Mouse (Mus musculus): ENCODE results near the gene Crocc. TPM values are rescaled to one million over a fixed set of nuclear protein-coding genes. Genes with fewer than 3 reads are reported as not detected.

Crocc gene
- 4.5 and 4.9 TPM in 2 replicates for polyA plus RNA-seq (2015; fragmentation: Nextera tagmentation; extraction: Ambion mirVana)

- Histone ChIP-seq H3K27me3 (replicated peaks) (no peaks in the 10 kb centered on the region), H3K4me3 (replicated peaks) (peak within 1 kb of the TSS; percentile 60), H3K4me2 (peak within 1 kb of the TSS; percentile 70), H3K9me3 (replicated peaks) (no peaks in the 10 kb centered on the region), H3K27ac (replicated peaks) (peak within 1 kb of the TSS; percentile 95), H3K4me1 (peaks cover 21% of the 10 kb centered on the region), H3K36me3 (peaks cover 5% of the 10 kb centered on the region), H3K9ac (replicated peaks) (peak within 1 kb of the TSS; percentile 71)
- WGBS = under 1% methylated on average over 68 of the region's 77 CpGs
- peak; percentile 94 for ATAC-seq (ENCODE audit: low FRiP score)
Measured at GRCm38 (mm10) chr4:141060426-141061301, at the start of gene Crocc. Crocc (minus strand) TSS chr4:141060550.

GRCm38 (mm10) chr4:141108196-141108732 is 47.9 kb upstream of the Crocc start:
- WGBS = 47% methylated on average over 10 of the region's 10 CpGs

GRCm38 (mm10) chr4:141106526-141107183 is 46.3 kb upstream of the Crocc start:
- WGBS = 76% methylated on average over 16 of the region's 16 CpGs
- H3K27me3 ChIP-seq (replicated peaks) = no peaks in the 10 kb centered on the region
- H3K9ac ChIP-seq (replicated peaks) = no peak overlapping the region
- H3K4me2 ChIP-seq = no peak overlapping the region
- H3K4me1 ChIP-seq = no peaks in the 10 kb centered on the region
- H3K9me3 ChIP-seq (replicated peaks) = no peaks in the 10 kb centered on the region
- no peak for ATAC-seq (ENCODE audit: low FRiP score)
- no peak overlapping the region for H3K4me3 ChIP-seq (replicated peaks)
- H3K27ac ChIP-seq (replicated peaks) = no peak overlapping the region
- peaks cover 12% of the 10 kb centered on the region for H3K36me3 ChIP-seq

More at GRCm38 (mm10) chr4:141108196-141108732, 47.9 kb upstream of the Crocc start:
- H3K9me3 ChIP-seq (replicated peaks) = no peaks in the 10 kb centered on the region
- no peak overlapping the region for H3K4me2 ChIP-seq
- H3K27ac ChIP-seq (replicated peaks) = no peak overlapping the region
- H3K27me3 ChIP-seq (replicated peaks) = no peaks in the 10 kb centered on the region
- peaks cover 26% of the 10 kb centered on the region for H3K36me3 ChIP-seq
- no peak overlapping the region for H3K9ac ChIP-seq (replicated peaks)
- H3K4me3 ChIP-seq (replicated peaks) = no peak overlapping the region
- H3K4me1 ChIP-seq = no peaks in the 10 kb centered on the region
- ATAC-seq (ENCODE audit: low FRiP score) = peak; percentile 21; the same call in 1 of the 2 replicates

- Histone ChIP-seq H3K9ac (replicated peaks) (no peak overlapping the region), H3K36me3 (no peaks in the 10 kb centered on the region), H3K27ac (replicated peaks) (no peak overlapping the region), H3K27me3 (replicated peaks) (no peaks in the 10 kb centered on the region), H3K4me1 (no peaks in the 10 kb centered on the region), H3K4me2 (no peak overlapping the region), H3K9me3 (replicated peaks) (no peaks in the 10 kb centered on the region), H3K4me3 (replicated peaks) (no peak overlapping the region)
- ATAC-seq (ENCODE audit: low FRiP score) = no peak
- WGBS = 70% methylated on average over 6 of the region's 6 CpGs
Measured at GRCm38 (mm10) chr4:141101855-141102254, 41.5 kb upstream of the Crocc start.

- Histone ChIP-seq H3K27me3 (replicated peaks) (no peaks in the 10 kb centered on the region), H3K36me3 (no peaks in the 10 kb centered on the region), H3K9ac (replicated peaks) (no peak overlapping the region), H3K9me3 (replicated peaks) (no peaks in the 10 kb centered on the region), H3K4me2 (no peak overlapping the region), H3K27ac (replicated peaks) (no peak overlapping the region), H3K4me3 (replicated peaks) (no peak overlapping the region), H3K4me1 (no peaks in the 10 kb centered on the region)
- 93% methylated on average over 9 of the region's 9 CpGs for WGBS
- no peak for ATAC-seq (ENCODE audit: low FRiP score)
Measured at GRCm38 (mm10) chr4:141101291-141101690, 40.9 kb upstream of the Crocc start.

- Histone ChIP-seq H3K4me3 (replicated peaks) (no peak overlapping the region), H3K36me3 (no peaks in the 10 kb centered on the region), H3K27ac (replicated peaks) (no peak overlapping the region), H3K4me1 (no peaks in the 10 kb centered on the region), H3K4me2 (no peak overlapping the region), H3K9me3 (replicated peaks) (no peaks in the 10 kb centered on the region), H3K9ac (replicated peaks) (no peak overlapping the region), H3K27me3 (replicated peaks) (no peaks in the 10 kb centered on the region)
- WGBS = 84% methylated on average over 5 of the region's 5 CpGs
- no peak for ATAC-seq (ENCODE audit: low FRiP score)
Measured at GRCm38 (mm10) chr4:141099956-141100355, 39.6 kb upstream of the Crocc start.

- WGBS = 81% methylated on average over 4 of the region's 4 CpGs
Measured at GRCm38 (mm10) chr4:141098935-141099334, 38.6 kb upstream of the Crocc start.

GRCm38 (mm10) chr4:141096710-141097109 is 36.4 kb upstream of the Crocc start:
- Histone ChIP-seq H3K9me3 (replicated peaks) (no peaks in the 10 kb centered on the region), H3K4me3 (replicated peaks) (no peak overlapping the region), H3K36me3 (no peaks in the 10 kb centered on the region), H3K27me3 (replicated peaks) (no peaks in the 10 kb centered on the region), H3K4me2 (no peak overlapping the region), H3K27ac (replicated peaks) (no peak overlapping the region), H3K9ac (replicated peaks) (no peak overlapping the region), H3K4me1 (no peaks in the 10 kb centered on the region)
- no peak for ATAC-seq (ENCODE audit: low FRiP score)
- WGBS = 19% methylated on average over 9 of the region's 9 CpGs

More at GRCm38 (mm10) chr4:141098935-141099334, 38.6 kb upstream of the Crocc start:
- H3K9me3 ChIP-seq (replicated peaks) = no peaks in the 10 kb centered on the region
- H3K4me2 ChIP-seq = no peak overlapping the region
- no peaks in the 10 kb centered on the region for H3K36me3 ChIP-seq
- no peak overlapping the region for H3K9ac ChIP-seq (replicated peaks)
- H3K4me1 ChIP-seq = no peaks in the 10 kb centered on the region
- H3K27me3 ChIP-seq (replicated peaks) = no peaks in the 10 kb centered on the region
- H3K4me3 ChIP-seq (replicated peaks) = no peak overlapping the region
- no peak overlapping the region for H3K27ac ChIP-seq (replicated peaks)
- ATAC-seq (ENCODE audit: low FRiP score) = no peak

GRCm38 (mm10) chr4:141095016-141095415 is 34.7 kb upstream of the Crocc start:
- 88% methylated on average over 10 of the region's 10 CpGs for WGBS
- Histone ChIP-seq H3K4me3 (replicated peaks) (no peak overlapping the region), H3K36me3 (no peaks in the 10 kb centered on the region), H3K4me1 (no peaks in the 10 kb centered on the region), H3K27ac (replicated peaks) (no peak overlapping the region), H3K9me3 (replicated peaks) (no peaks in the 10 kb centered on the region), H3K9ac (replicated peaks) (no peak overlapping the region), H3K27me3 (replicated peaks) (no peaks in the 10 kb centered on the region), H3K4me2 (no peak overlapping the region)
- ATAC-seq (ENCODE audit: low FRiP score) = no peak

- no peak overlapping the region for H3K4me3 ChIP-seq (replicated peaks)
- H3K27me3 ChIP-seq (replicated peaks) = no peaks in the 10 kb centered on the region
- no peak overlapping the region for H3K27ac ChIP-seq (replicated peaks)
- H3K36me3 ChIP-seq = no peaks in the 10 kb centered on the region
- H3K4me2 ChIP-seq = no peak overlapping the region
- 71% methylated on average over 9 of the region's 9 CpGs for WGBS
- H3K9ac ChIP-seq (replicated peaks) = no peak overlapping the region
- ATAC-seq (ENCODE audit: low FRiP score) = no peak
- no peaks in the 10 kb centered on the region for H3K4me1 ChIP-seq
- no peaks in the 10 kb centered on the region for H3K9me3 ChIP-seq (replicated peaks)
Measured at GRCm38 (mm10) chr4:141088714-141089113, 28.4 kb upstream of the Crocc start.

- WGBS = 75% methylated on average over 6 of the region's 6 CpGs
- Histone ChIP-seq H3K27me3 (replicated peaks) (no peaks in the 10 kb centered on the region), H3K9me3 (replicated peaks) (no peaks in the 10 kb centered on the region), H3K36me3 (no peaks in the 10 kb centered on the region), H3K4me1 (no peaks in the 10 kb centered on the region), H3K9ac (replicated peaks) (no peak within 1 kb of the TSS), H3K27ac (replicated peaks) (no peak within 1 kb of the TSS), H3K4me3 (replicated peaks) (no peak within 1 kb of the TSS), H3K4me2 (no peak within 1 kb of the TSS)
- no peak for ATAC-seq (ENCODE audit: low FRiP score)
Measured at GRCm38 (mm10) chr4:141088033-141088432, 27.7 kb upstream of the Crocc start, which contains the start of gene Spata21. Spata21 (plus strand) TSS chr4:141088333.

Data from neural tube, embryonic 15.5 days (tissue).